Mouse (Mus musculus): ENCODE results near the gene Fgf22. TPM values are rescaled to one million over a fixed set of nuclear protein-coding genes. Genes with fewer than 3 reads are reported as not detected.
"Not testable (repeated sequence)": the region's sequence is repeated elsewhere in the genome, so short reads cannot be mapped to it uniquely, and the experiment has no call there.

Gene Fgf22
- polyA plus RNA-seq, 1 experiment from 2014 or later, result 0.12 TPM

GRCm38 (mm10) chr10:79759675-79760074 is 4.8 kb downstream of the Fgf22 start:
- ATAC-seq (ENCODE audit: insufficient number of reproducible peaks, insufficient read depth, low FRiP score, low read depth); H3K9ac ChIP-seq (ENCODE audit: low read length); H3K4me3 ChIP-seq (ENCODE audit: control insufficient read depth in 1 of 2, insufficient read depth in 1 of 2, low read depth in 1 of 2, low read length in 2 of 2); H3K9me3 ChIP-seq (ENCODE audit: control insufficient read depth, low read length); H3K27ac ChIP-seq (replicated peaks in 1 of 2; ENCODE audit: control insufficient read depth in 1 of 2, insufficient read depth in 1 of 2, low read depth in 2 of 2, low read length in 2 of 2); H3K27me3 ChIP-seq (ENCODE audit: control insufficient read depth, insufficient read depth, low read length); H3K4me2 ChIP-seq (ENCODE audit: low read length): not testable (repeated sequence)
- Histone ChIP-seq H3K36me3 (ENCODE audit: control insufficient read depth, insufficient read depth, low read length) (peaks cover 63% of the 10 kb centered on the region), H3K4me1 (ENCODE audit: control insufficient read depth in 2 of 2, insufficient read depth in 2 of 2, low read length in 2 of 2) (peaks cover 12 to 22% of the 10 kb centered on the region in 2 experiments)
- WGBS, result 93% methylated on average over 1 of the region's 1 CpGs

GRCm38 (mm10) chr10:79760603-79761143 is 5.8 kb downstream of the Fgf22 start:
- ATAC-seq (ENCODE audit: insufficient number of reproducible peaks, insufficient read depth, low FRiP score, low read depth), result no peak
- Histone ChIP-seq H3K9ac (ENCODE audit: low read length) (no peak overlapping the region), H3K27ac (replicated peaks in 1 of 2; ENCODE audit: control insufficient read depth in 1 of 2, insufficient read depth in 1 of 2, low read depth in 2 of 2, low read length in 2 of 2) (no peak overlapping the region), H3K36me3 (ENCODE audit: control insufficient read depth, insufficient read depth, low read length) (peaks cover 61% of the 10 kb centered on the region), H3K4me2 (ENCODE audit: low read length) (no peak overlapping the region), H3K9me3 (ENCODE audit: control insufficient read depth, low read length) (no peaks in the 10 kb centered on the region), H3K27me3 (ENCODE audit: control insufficient read depth, insufficient read depth, low read length) (no peaks in the 10 kb centered on the region), H3K4me1 (ENCODE audit: control insufficient read depth in 2 of 2, insufficient read depth in 2 of 2, low read length in 2 of 2) (peaks cover 21 to 26% of the 10 kb centered on the region in 2 experiments), H3K4me3 (ENCODE audit: control insufficient read depth in 1 of 2, insufficient read depth in 1 of 2, low read depth in 1 of 2, low read length in 2 of 2) (no peak overlapping the region)
- 90% methylated on average over 11 of the region's 11 CpGs for WGBS

GRCm38 (mm10) chr10:79762875-79763274 is 8.0 kb downstream of the Fgf22 start:
- Histone ChIP-seq H3K4me2 (ENCODE audit: low read length) (no peak overlapping the region), H3K9ac (ENCODE audit: low read length) (no peak overlapping the region; the same call in 1 of the 2 replicates), H3K4me1 (ENCODE audit: control insufficient read depth in 2 of 2, insufficient read depth in 2 of 2, low read length in 2 of 2) (peaks cover 26 to 37% of the 10 kb centered on the region in 2 experiments), H3K4me3 (ENCODE audit: control insufficient read depth in 1 of 2, insufficient read depth in 1 of 2, low read depth in 1 of 2, low read length in 2 of 2) (no peak overlapping the region), H3K36me3 (ENCODE audit: control insufficient read depth, insufficient read depth, low read length) (peaks cover 47% of the 10 kb centered on the region), H3K27ac (replicated peaks in 1 of 2; ENCODE audit: control insufficient read depth in 1 of 2, insufficient read depth in 1 of 2, low read depth in 2 of 2, low read length in 2 of 2) (no peak overlapping the region), H3K9me3 (ENCODE audit: control insufficient read depth, low read length) (no peaks in the 10 kb centered on the region), H3K27me3 (ENCODE audit: control insufficient read depth, insufficient read depth, low read length) (no peaks in the 10 kb centered on the region)
- ATAC-seq (ENCODE audit: insufficient number of reproducible peaks, insufficient read depth, low FRiP score, low read depth), result no peak
- 91% methylated on average over 3 of the region's 3 CpGs for WGBS

- Histone ChIP-seq H3K36me3 (ENCODE audit: control insufficient read depth, insufficient read depth, low read length) (peaks cover 33% of the 10 kb centered on the region), H3K4me2 (ENCODE audit: low read length) (no peak overlapping the region), H3K27ac (replicated peaks in 1 of 2; ENCODE audit: control insufficient read depth in 1 of 2, insufficient read depth in 1 of 2, low read depth in 2 of 2, low read length in 2 of 2) (no peak overlapping the region), H3K4me1 (ENCODE audit: control insufficient read depth in 2 of 2, insufficient read depth in 2 of 2, low read length in 2 of 2) (peaks cover 30 to 46% of the 10 kb centered on the region in 2 experiments), H3K27me3 (ENCODE audit: control insufficient read depth, insufficient read depth, low read length) (no peaks in the 10 kb centered on the region), H3K4me3 (ENCODE audit: control insufficient read depth in 1 of 2, insufficient read depth in 1 of 2, low read depth in 1 of 2, low read length in 2 of 2) (no peak overlapping the region), H3K9ac (ENCODE audit: low read length) (peak overlapping the region; percentile 12; the same call in 1 of the 2 replicates), H3K9me3 (ENCODE audit: control insufficient read depth, low read length) (no peaks in the 10 kb centered on the region)
- WGBS, result 60% methylated on average over 7 of the region's 7 CpGs
- no peak for ATAC-seq (ENCODE audit: insufficient number of reproducible peaks, insufficient read depth, low FRiP score, low read depth)
Measured at GRCm38 (mm10) chr10:79764234-79764633, 9.4 kb downstream of the Fgf22 start.

- H3K27me3 ChIP-seq (ENCODE audit: control insufficient read depth, insufficient read depth, low read length), result no peaks in the 10 kb centered on the region
- 72% methylated on average over 2 of the region's 2 CpGs for WGBS
- H3K9ac ChIP-seq (ENCODE audit: low read length), result peak overlapping the region; percentile 98
- H3K4me2 ChIP-seq (ENCODE audit: low read length), result peak overlapping the region; percentile 75
- peaks cover 25% of the 10 kb centered on the region for H3K36me3 ChIP-seq (ENCODE audit: control insufficient read depth, insufficient read depth, low read length)
- peak overlapping the region; percentile 90 to 93; a peak in 3 of 4 replicates for H3K4me3 ChIP-seq (ENCODE audit: control insufficient read depth in 1 of 2, insufficient read depth in 1 of 2, low read depth in 1 of 2, low read length in 2 of 2)
- no peak for ATAC-seq (ENCODE audit: insufficient number of reproducible peaks, insufficient read depth, low FRiP score, low read depth)
- no peaks in the 10 kb centered on the region for H3K9me3 ChIP-seq (ENCODE audit: control insufficient read depth, low read length)
- peaks cover 30 to 46% of the 10 kb centered on the region in 2 experiments for H3K4me1 ChIP-seq (ENCODE audit: control insufficient read depth in 2 of 2, insufficient read depth in 2 of 2, low read length in 2 of 2)
- no peak overlapping the region for H3K27ac ChIP-seq (replicated peaks in 1 of 2; ENCODE audit: control insufficient read depth in 1 of 2, insufficient read depth in 1 of 2, low read depth in 2 of 2, low read length in 2 of 2)
Measured at GRCm38 (mm10) chr10:79765228-79765745, 10.4 kb downstream of the Fgf22 start.

GRCm38 (mm10) chr10:79766001-79766507 is 11.2 kb downstream of the Fgf22 start:
- no peaks in the 10 kb centered on the region for H3K27me3 ChIP-seq (ENCODE audit: control insufficient read depth, insufficient read depth, low read length)
- peak overlapping the region; percentile 90 to 93 for H3K4me3 ChIP-seq (ENCODE audit: control insufficient read depth in 1 of 2, insufficient read depth in 1 of 2, low read depth in 1 of 2, low read length in 2 of 2)
- peak overlapping the region; percentile 98 for H3K9ac ChIP-seq (ENCODE audit: low read length)
- no peaks in the 10 kb centered on the region for H3K9me3 ChIP-seq (ENCODE audit: control insufficient read depth, low read length)
- peaks cover 17% of the 10 kb centered on the region for H3K36me3 ChIP-seq (ENCODE audit: control insufficient read depth, insufficient read depth, low read length)
- WGBS, result 6% methylated on average over 16 of the region's 16 CpGs
- H3K4me2 ChIP-seq (ENCODE audit: low read length), result peak overlapping the region; percentile 75
- H3K4me1 ChIP-seq (ENCODE audit: control insufficient read depth in 2 of 2, insufficient read depth in 2 of 2, low read length in 2 of 2), result peaks cover 30 to 46% of the 10 kb centered on the region in 2 experiments
- peak overlapping the region; percentile 28 to 92; a peak in 3 of 4 replicates for H3K27ac ChIP-seq (replicated peaks in 1 of 2; ENCODE audit: control insufficient read depth in 1 of 2, insufficient read depth in 1 of 2, low read depth in 2 of 2, low read length in 2 of 2)
- no peak for ATAC-seq (ENCODE audit: insufficient number of reproducible peaks, insufficient read depth, low FRiP score, low read depth)

GRCm38 (mm10) chr10:79766508-79767325 is 11.8 kb downstream of the Fgf22 start, which contains the start of gene Rnf126:
TSS of gene Rnf126 (minus strand) at chr10:79766952.
- Histone ChIP-seq H3K36me3 (ENCODE audit: control insufficient read depth, insufficient read depth, low read length) (peaks cover 11% of the 10 kb centered on the region), H3K4me2 (ENCODE audit: low read length) (peak within 1 kb of the TSS; percentile 75), H3K4me3 (ENCODE audit: control insufficient read depth in 1 of 2, insufficient read depth in 1 of 2, low read depth in 1 of 2, low read length in 2 of 2) (peak within 1 kb of the TSS; percentile 90 to 93), H3K27ac (replicated peaks in 1 of 2; ENCODE audit: control insufficient read depth in 1 of 2, insufficient read depth in 1 of 2, low read depth in 2 of 2, low read length in 2 of 2) (peak within 1 kb of the TSS; percentile 83 to 92), H3K4me1 (ENCODE audit: control insufficient read depth in 2 of 2, insufficient read depth in 2 of 2, low read length in 2 of 2) (peaks cover 30 to 46% of the 10 kb centered on the region in 2 experiments), H3K27me3 (ENCODE audit: control insufficient read depth, insufficient read depth, low read length) (no peaks in the 10 kb centered on the region), H3K9ac (ENCODE audit: low read length) (peak within 1 kb of the TSS; percentile 98), H3K9me3 (ENCODE audit: control insufficient read depth, low read length) (no peaks in the 10 kb centered on the region)
- WGBS, result under 1% methylated on average over 97 of the region's 101 CpGs
- peak; percentile 91 for ATAC-seq (ENCODE audit: insufficient number of reproducible peaks, insufficient read depth, low FRiP score, low read depth)
